Mouse (Mus musculus): Measurements from ENCODE around the gene Cmip. TPM values are rescaled to one million over a fixed set of nuclear protein-coding genes. Genes with fewer than 3 reads are reported as not detected.

Cmip gene
- total and polyA plus RNA-seq, 2 experiments from 2014 or later, result 212 to 266 TPM

GRCm38 (mm10) chr8:117396884-117397283 lies 140.0 kb downstream of the Cmip start:
- H3K27me3 ChIP-seq (ENCODE audit: insufficient read depth, low read length), result no peaks in the 10 kb centered on the region
- H3K4me1 ChIP-seq (ENCODE audit: insufficient read depth, low read length), result peaks cover 8% of the 10 kb centered on the region; the same call in 1 of the 2 replicates
- ATAC-seq (ENCODE audit: low FRiP score) (no peak), DNase-seq (ENCODE audit: low spot score) (no peak)
- H3K36me3 ChIP-seq (ENCODE audit: insufficient read depth, low read length), result peaks cover 5% of the 10 kb centered on the region
- TF ChIP-seq CTCF (IDR thresholded peaks at IDR 0.05), result no peak
- H3K9ac ChIP-seq (replicated peaks; ENCODE audit: low read length, poor library complexity, severe bottlenecking), result no peak overlapping the region
- H3K4me3 ChIP-seq (ENCODE audit: low read depth, low read length), result no peak overlapping the region
- no peak overlapping the region for H3K4me2 ChIP-seq (ENCODE audit: low read depth, low read length, poor library complexity, severe bottlenecking)
- 94% methylated on average over 4 of the region's 4 CpGs for WGBS
- no peak overlapping the region for H3K27ac ChIP-seq (ENCODE audit: low read depth, low read length)
- no peaks in the 10 kb centered on the region for H3K9me3 ChIP-seq (ENCODE audit: low read length)

- no peak overlapping the region for H3K27ac ChIP-seq (ENCODE audit: low read depth, low read length)
Measured at GRCm38 (mm10) chr8:117397751-117398150, 140.9 kb downstream of the Cmip start.

GRCm38 (mm10) chr8:117399229-117399628 lies 142.4 kb downstream of the Cmip start:
- no peaks in the 10 kb centered on the region for H3K9me3 ChIP-seq (ENCODE audit: low read length)
- peaks cover 5% of the 10 kb centered on the region for H3K36me3 ChIP-seq (ENCODE audit: insufficient read depth, low read length)
- no peak overlapping the region for H3K9ac ChIP-seq (replicated peaks; ENCODE audit: low read length, poor library complexity, severe bottlenecking)
- H3K27me3 ChIP-seq (ENCODE audit: insufficient read depth, low read length), result no peaks in the 10 kb centered on the region
- ATAC-seq (ENCODE audit: low FRiP score), result no peak
- no peak for TF ChIP-seq CTCF (IDR thresholded peaks at IDR 0.05)
- peak; percentile 62 for DNase-seq (ENCODE audit: low spot score)
- no peak overlapping the region for H3K4me2 ChIP-seq (ENCODE audit: low read depth, low read length, poor library complexity, severe bottlenecking)
- H3K4me3 ChIP-seq (ENCODE audit: low read depth, low read length), result no peak overlapping the region
- peak overlapping the region; percentile 34; the same call in 1 of the 2 replicates for H3K27ac ChIP-seq (ENCODE audit: low read depth, low read length)
- peaks cover 14% of the 10 kb centered on the region; the same call in 1 of the 2 replicates for H3K4me1 ChIP-seq (ENCODE audit: insufficient read depth, low read length)
- WGBS, result 64% methylated on average over 8 of the region's 8 CpGs

More at GRCm38 (mm10) chr8:117397751-117398150, 140.9 kb downstream of the Cmip start:
- DNase-seq (ENCODE audit: low spot score) (no peak), ATAC-seq (ENCODE audit: low FRiP score) (no peak)
- Histone ChIP-seq H3K27me3 (ENCODE audit: insufficient read depth, low read length) (no peaks in the 10 kb centered on the region), H3K9ac (replicated peaks; ENCODE audit: low read length, poor library complexity, severe bottlenecking) (no peak overlapping the region), H3K36me3 (ENCODE audit: insufficient read depth, low read length) (peaks cover 5% of the 10 kb centered on the region), H3K4me1 (ENCODE audit: insufficient read depth, low read length) (peaks cover 8% of the 10 kb centered on the region; the same call in 1 of the 2 replicates), H3K9me3 (ENCODE audit: low read length) (no peaks in the 10 kb centered on the region), H3K4me2 (ENCODE audit: low read depth, low read length, poor library complexity, severe bottlenecking) (no peak overlapping the region), H3K4me3 (ENCODE audit: low read depth, low read length) (no peak overlapping the region)
- 97% methylated on average over 15 of the region's 15 CpGs for WGBS
- no peak for TF ChIP-seq CTCF (IDR thresholded peaks at IDR 0.05)

GRCm38 (mm10) chr8:117400820-117401219 lies 144.0 kb downstream of the Cmip start:
- H3K9ac ChIP-seq (replicated peaks; ENCODE audit: low read length, poor library complexity, severe bottlenecking), result no peak overlapping the region
- H3K9me3 ChIP-seq (ENCODE audit: low read length), result no peaks in the 10 kb centered on the region
- H3K4me1 ChIP-seq (ENCODE audit: insufficient read depth, low read length), result peaks cover 13% of the 10 kb centered on the region; the same call in 1 of the 2 replicates
- WGBS, result 85% methylated on average over 6 of the region's 6 CpGs
- H3K36me3 ChIP-seq (ENCODE audit: insufficient read depth, low read length), result peaks cover 5% of the 10 kb centered on the region
- DNase-seq (ENCODE audit: low spot score) (no peak), ATAC-seq (ENCODE audit: low FRiP score) (no peak)
- H3K27ac ChIP-seq (ENCODE audit: low read depth, low read length), result no peak overlapping the region
- H3K27me3 ChIP-seq (ENCODE audit: insufficient read depth, low read length), result no peaks in the 10 kb centered on the region
- no peak overlapping the region for H3K4me2 ChIP-seq (ENCODE audit: low read depth, low read length, poor library complexity, severe bottlenecking)
- TF ChIP-seq CTCF (IDR thresholded peaks at IDR 0.05), result no peak
- H3K4me3 ChIP-seq (ENCODE audit: low read depth, low read length), result no peak overlapping the region

- WGBS, result 45% methylated on average over 14 of the region's 14 CpGs
- peak; percentile 52; the same call in 1 of the 2 replicates for ATAC-seq (ENCODE audit: low FRiP score)
- no peak for TF ChIP-seq CTCF (IDR thresholded peaks at IDR 0.05)
- DNase-seq (ENCODE audit: low spot score), result peak; percentile 46
- H3K4me2 ChIP-seq (ENCODE audit: low read depth, low read length, poor library complexity, severe bottlenecking), result no peak overlapping the region
- H3K9me3 ChIP-seq (ENCODE audit: low read length), result no peaks in the 10 kb centered on the region
- H3K4me3 ChIP-seq (ENCODE audit: low read depth, low read length), result no peak overlapping the region
- H3K9ac ChIP-seq (replicated peaks; ENCODE audit: low read length, poor library complexity, severe bottlenecking), result no peak overlapping the region
- peaks cover under 1% of the 10 kb centered on the region for H3K36me3 ChIP-seq (ENCODE audit: insufficient read depth, low read length)
- no peaks in the 10 kb centered on the region for H3K27me3 ChIP-seq (ENCODE audit: insufficient read depth, low read length)
- H3K4me1 ChIP-seq (ENCODE audit: insufficient read depth, low read length), result peaks cover 13% of the 10 kb centered on the region; the same call in 1 of the 2 replicates
- H3K27ac ChIP-seq (ENCODE audit: low read depth, low read length), result no peak overlapping the region; the same call in 1 of the 2 replicates
Measured at GRCm38 (mm10) chr8:117401880-117402279, 145.0 kb downstream of the Cmip start.

GRCm38 (mm10) chr8:117402911-117403704 lies 146.2 kb downstream of the Cmip start:
- Histone ChIP-seq H3K9me3 (ENCODE audit: low read length) (no peaks in the 10 kb centered on the region), H3K4me1 (ENCODE audit: insufficient read depth, low read length) (peaks cover 13% of the 10 kb centered on the region; the same call in 1 of the 2 replicates), H3K27me3 (ENCODE audit: insufficient read depth, low read length) (no peaks in the 10 kb centered on the region), H3K4me2 (ENCODE audit: low read depth, low read length, poor library complexity, severe bottlenecking) (peak overlapping the region; percentile 39), H3K27ac (ENCODE audit: low read depth, low read length) (peak overlapping the region; percentile 67), H3K9ac (replicated peaks; ENCODE audit: low read length, poor library complexity, severe bottlenecking) (0 out of 2 replicates have a peak overlapping the region, but pooled peaks have one; percentile 5), H3K4me3 (ENCODE audit: low read depth, low read length) (no peak overlapping the region), H3K36me3 (ENCODE audit: insufficient read depth, low read length) (no peaks in the 10 kb centered on the region)
- DNase-seq (ENCODE audit: low spot score) (peak; percentile 26), ATAC-seq (ENCODE audit: low FRiP score) (0 out of 2 replicates have a peak, but pooled peaks have one; percentile 11)
- TF ChIP-seq CTCF (IDR thresholded peaks at IDR 0.05), result no peak
- WGBS, result 60% methylated on average over 9 of the region's 9 CpGs
